Mouse (Mus musculus) embryonic facial prominence, embryonic 14.5 days (tissue): Measurements from ENCODE around the gene Klf9. TPM values are rescaled to one million over a fixed set of nuclear protein-coding genes. Genes with fewer than 3 reads are reported as not detected.
"Not testable (repeated sequence)": the region's sequence is repeated elsewhere in the genome, so short reads cannot be mapped to it uniquely, and the experiment has no call there.

ENCODE experiments used
- ATAC-seq: fragments of 200-750 bp; cut with Nextera tagmentation; 2 replicates; pipeline ENCODE4 v1.8.0; 2017; ENCODE audit warnings: low read depth, moderate number of reproducible peaks, moderate TSS enrichment
- DNase-seq: peaks from one replicate; pipeline ENCODE4 v3.0.0-alpha.2; 2015; ENCODE audit warnings: low spot score
- H3K27ac ChIP-seq: fragments of 300-500 bp; sonication (generic); replicated peaks from 2 replicates; pipeline ENCODE4 v1.5.1; 2014; ENCODE audit warnings: low read depth, mild to moderate bottlenecking, low read length, moderate library complexity
- H3K27me3 ChIP-seq: fragments of 300-500 bp; sonication (generic); replicated peaks from 2 replicates; pipeline ENCODE4 v1.6.1; 2014; ENCODE audit warnings: low read length; ENCODE audit not compliant: control insufficient read depth, insufficient read depth
- H3K36me3 ChIP-seq: fragments of 300-500 bp; sonication (generic); 2 replicates; pipeline ENCODE4 v1.6.1; 2014; ENCODE audit warnings: low read length, mixed read lengths; ENCODE audit not compliant: control insufficient read depth, insufficient read depth
- H3K4me1 ChIP-seq: fragments of 300-500 bp; sonication (generic); 2 replicates; pipeline ENCODE4 v1.6.1; 2014; ENCODE audit warnings: antibody characterized with exemption, low read length; ENCODE audit not compliant: control insufficient read depth, insufficient read depth
- H3K4me2 ChIP-seq: fragments of 300-500 bp; sonication (generic); 2 replicates; pipeline ENCODE4 v1.6.1; 2014; ENCODE audit warnings: low read depth, mild to moderate bottlenecking, low read length, moderate library complexity, mixed read lengths
- H3K4me3 ChIP-seq: fragments of 300-500 bp; sonication (generic); 2 replicates; pipeline ENCODE4 v1.5.1; 2014; ENCODE audit warnings: low read depth, mild to moderate bottlenecking, low read length
- H3K9ac ChIP-seq: fragments of 300-500 bp; sonication (generic); 2 replicates; pipeline ENCODE4 v1.6.1; 2014; ENCODE audit warnings: low read depth, mild to moderate bottlenecking, low read length, moderate library complexity, mixed read lengths
- H3K9me3 ChIP-seq: fragments of 300-500 bp; sonication (generic); 2 replicates; pipeline ENCODE4 v1.6.1; 2016; ENCODE audit warnings: low read length; ENCODE audit not compliant: control insufficient read depth
- WGBS: fragments of 180-500 bp; shearing (Covaris S2); extraction: QIAGEN DNeasy Blood & Tissue Kit; methylation state at CpG from one replicate; pipeline ENCODE4 v1.1.7; 2014; 5-methylcytosine and 5-hydroxymethylcytosine counted together
- polyA plus RNA-seq: library from polyadenylated mRNA; unstranded; fragments of >200 nt; fragmentation: Nextera tagmentation; extraction: Ambion mirVana; gene quantifications from 2 replicates; pipeline ENCODE4 v1.2.1, GENCODE M21; 2014

Gene Klf9
- polyA plus RNA-seq, 1 experiment from 2014 or later, result 4.5 TPM

DNA sequence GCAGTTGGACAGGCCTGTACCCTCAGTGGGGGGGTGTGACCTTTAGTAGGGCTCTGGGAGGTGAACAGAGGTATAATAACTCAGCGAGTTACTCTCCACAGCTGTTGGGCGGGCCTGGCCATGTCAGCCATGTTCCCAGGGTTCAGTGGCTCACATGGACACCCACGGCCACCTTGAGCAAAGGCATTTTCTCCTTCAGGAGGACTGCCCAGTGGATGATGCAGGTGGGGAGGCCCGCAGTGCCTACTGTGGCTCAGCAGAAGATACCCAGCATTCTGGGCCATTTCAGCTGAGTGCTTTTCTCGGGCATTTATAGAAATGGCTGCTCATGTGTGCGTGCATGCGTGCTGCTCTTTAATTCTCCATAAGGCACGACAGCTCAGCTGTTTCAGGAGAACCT, 2.5 kb downstream of the Klf9 start:
- H3K9ac ChIP-seq, result no peak overlapping the region
- H3K4me2 ChIP-seq, result 0 out of 2 replicates have a peak overlapping the region, but pooled peaks have one; percentile 91
- H3K9me3 ChIP-seq, result no peaks in the 10 kb centered on the region
- ATAC-seq (no peak), DNase-seq (no peak)
- H3K27ac ChIP-seq, result no peak overlapping the region
- H3K4me1 ChIP-seq, result peaks cover 7% of the 10 kb centered on the region; the same call in 1 of the 2 replicates
- peaks cover 10% of the 10 kb centered on the region for H3K27me3 ChIP-seq
- no peak overlapping the region for H3K4me3 ChIP-seq
- 77% methylated on average over 8 of the region's 8 CpGs for WGBS
- H3K36me3 ChIP-seq, result no peaks in the 10 kb centered on the region

GRCm38 (mm10) chr19:23144031-23144430, 3.0 kb downstream of the Klf9 start:
- no peak overlapping the region for H3K27ac ChIP-seq
- 0 out of 2 replicates have a peak overlapping the region, but pooled peaks have one; percentile 91 for H3K4me2 ChIP-seq
- DNase-seq (no peak), ATAC-seq (no peak)
- H3K4me1 ChIP-seq, result peaks cover 7% of the 10 kb centered on the region; the same call in 1 of the 2 replicates
- no peak overlapping the region for H3K4me3 ChIP-seq
- no peaks in the 10 kb centered on the region for H3K9me3 ChIP-seq
- 62% methylated on average over 9 of the region's 9 CpGs for WGBS
- H3K9ac ChIP-seq, result no peak overlapping the region
- peaks cover 10% of the 10 kb centered on the region for H3K27me3 ChIP-seq
- no peaks in the 10 kb centered on the region for H3K36me3 ChIP-seq

GRCm38 (mm10) chr19:23145146-23145545, 4.1 kb downstream of the Klf9 start:
- Histone ChIP-seq H3K4me2 (no peak overlapping the region), H3K4me3 (no peak overlapping the region), H3K36me3 (no peaks in the 10 kb centered on the region), H3K27ac (no peak overlapping the region), H3K4me1 (peaks cover 7% of the 10 kb centered on the region; the same call in 1 of the 2 replicates), H3K9me3 (no peaks in the 10 kb centered on the region), H3K9ac (no peak overlapping the region), H3K27me3 (peaks cover 10% of the 10 kb centered on the region)
- 88% methylated on average over 3 of the region's 3 CpGs for WGBS
- DNase-seq, result no peak
- ATAC-seq, result no peak

GRCm38 (mm10) chr19:23145575-23145974, 4.5 kb downstream of the Klf9 start:
- H3K36me3 ChIP-seq, H3K9me3 ChIP-seq, ATAC-seq, H3K4me1 ChIP-seq, H3K4me2 ChIP-seq, H3K4me3 ChIP-seq, DNase-seq, H3K9ac ChIP-seq, H3K27ac ChIP-seq: not testable (repeated sequence)
- WGBS, result 87% methylated on average over 7 of the region's 7 CpGs
- peaks cover 10% of the 10 kb centered on the region for H3K27me3 ChIP-seq

DNA sequence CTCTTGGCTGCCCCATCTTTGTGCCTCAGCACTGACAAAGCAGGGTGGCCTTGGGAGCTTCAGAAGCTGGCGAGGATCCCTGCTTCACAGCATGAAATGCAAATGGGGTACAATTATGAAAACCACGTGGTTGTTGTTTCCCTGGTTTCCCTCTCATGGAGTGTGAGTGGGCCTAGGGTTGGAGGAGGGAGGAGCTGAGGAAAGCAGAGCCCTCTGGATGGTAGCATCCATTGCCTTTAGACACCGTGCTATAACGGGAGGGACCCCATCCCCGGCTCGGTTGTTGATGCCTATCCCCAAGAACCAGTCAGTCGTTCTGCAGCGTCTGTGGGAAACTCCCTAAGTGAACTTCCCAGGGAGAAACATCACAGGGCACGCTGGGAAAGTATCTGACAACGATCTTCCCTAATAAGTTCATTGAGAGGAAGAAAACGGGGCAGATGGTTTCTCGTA, 5.4 kb downstream of the Klf9 start:
- H3K27ac ChIP-seq, result no peak overlapping the region
- H3K27me3 ChIP-seq, result peaks cover 10% of the 10 kb centered on the region
- ATAC-seq (no peak), DNase-seq (no peak)
- no peak overlapping the region for H3K4me3 ChIP-seq
- WGBS, result 54% methylated on average over 12 of the region's 12 CpGs
- H3K4me2 ChIP-seq, result no peak overlapping the region
- peaks cover 9% of the 10 kb centered on the region for H3K4me1 ChIP-seq
- H3K9me3 ChIP-seq, result no peaks in the 10 kb centered on the region
- H3K9ac ChIP-seq, result no peak overlapping the region
- H3K36me3 ChIP-seq, result no peaks in the 10 kb centered on the region

DNA sequence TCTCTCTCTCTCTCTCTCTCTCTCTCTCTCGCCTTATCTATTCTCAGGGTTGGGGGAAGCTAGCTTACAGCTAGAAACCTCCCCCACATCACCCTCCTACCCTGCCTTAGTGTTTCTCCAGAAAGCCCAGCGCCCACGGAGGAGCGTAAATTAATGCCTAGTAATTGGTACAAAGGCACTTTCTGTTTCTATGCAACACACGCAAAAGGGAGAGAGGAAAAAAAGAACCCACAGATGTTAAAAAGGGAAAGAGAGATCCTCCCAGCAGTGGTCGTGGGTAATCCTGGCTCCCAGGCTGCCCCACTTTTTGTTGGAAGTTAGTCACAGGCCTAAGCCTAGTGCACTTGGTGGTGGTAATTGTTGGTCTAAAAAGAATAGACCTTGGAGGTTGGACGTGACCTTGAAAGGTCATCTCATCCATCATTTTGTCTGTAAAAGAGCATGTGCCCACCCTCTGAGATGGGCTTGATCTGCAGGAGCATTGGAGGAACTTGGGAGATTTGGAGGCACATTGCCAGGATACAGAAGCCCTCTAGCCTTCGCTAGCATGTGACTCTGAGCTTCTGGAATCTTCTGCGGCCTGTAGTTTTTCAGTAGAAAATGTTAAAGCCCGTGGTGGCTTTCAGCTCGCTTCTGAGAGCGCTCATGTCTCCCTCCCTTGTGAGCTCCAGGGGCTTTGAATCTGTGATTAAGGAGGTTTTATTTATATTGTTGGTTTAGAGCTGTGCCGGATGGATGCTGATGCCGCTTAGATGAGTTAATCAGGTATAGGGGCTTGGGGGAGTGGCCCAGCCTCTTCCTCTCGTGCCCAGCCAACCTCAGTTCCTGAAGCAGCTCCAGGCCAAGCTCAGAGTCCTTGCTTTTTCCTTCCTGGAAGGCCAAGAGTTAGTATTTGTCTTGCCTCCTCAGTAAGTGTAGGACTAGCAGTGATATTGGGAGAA, 6.3 kb downstream of the Klf9 start:
- no peak overlapping the region for H3K4me3 ChIP-seq
- H3K36me3 ChIP-seq, result no peaks in the 10 kb centered on the region
- no peak overlapping the region for H3K27ac ChIP-seq
- ATAC-seq (no peak), DNase-seq (no peak)
- peaks cover 14% of the 10 kb centered on the region for H3K4me1 ChIP-seq
- no peak overlapping the region for H3K4me2 ChIP-seq
- H3K27me3 ChIP-seq, result peaks cover 10% of the 10 kb centered on the region; the same call in 1 of the 2 replicates
- WGBS, result 74% methylated on average over 15 of the region's 15 CpGs
- H3K9ac ChIP-seq, result no peak overlapping the region
- H3K9me3 ChIP-seq, result no peaks in the 10 kb centered on the region

DNA sequence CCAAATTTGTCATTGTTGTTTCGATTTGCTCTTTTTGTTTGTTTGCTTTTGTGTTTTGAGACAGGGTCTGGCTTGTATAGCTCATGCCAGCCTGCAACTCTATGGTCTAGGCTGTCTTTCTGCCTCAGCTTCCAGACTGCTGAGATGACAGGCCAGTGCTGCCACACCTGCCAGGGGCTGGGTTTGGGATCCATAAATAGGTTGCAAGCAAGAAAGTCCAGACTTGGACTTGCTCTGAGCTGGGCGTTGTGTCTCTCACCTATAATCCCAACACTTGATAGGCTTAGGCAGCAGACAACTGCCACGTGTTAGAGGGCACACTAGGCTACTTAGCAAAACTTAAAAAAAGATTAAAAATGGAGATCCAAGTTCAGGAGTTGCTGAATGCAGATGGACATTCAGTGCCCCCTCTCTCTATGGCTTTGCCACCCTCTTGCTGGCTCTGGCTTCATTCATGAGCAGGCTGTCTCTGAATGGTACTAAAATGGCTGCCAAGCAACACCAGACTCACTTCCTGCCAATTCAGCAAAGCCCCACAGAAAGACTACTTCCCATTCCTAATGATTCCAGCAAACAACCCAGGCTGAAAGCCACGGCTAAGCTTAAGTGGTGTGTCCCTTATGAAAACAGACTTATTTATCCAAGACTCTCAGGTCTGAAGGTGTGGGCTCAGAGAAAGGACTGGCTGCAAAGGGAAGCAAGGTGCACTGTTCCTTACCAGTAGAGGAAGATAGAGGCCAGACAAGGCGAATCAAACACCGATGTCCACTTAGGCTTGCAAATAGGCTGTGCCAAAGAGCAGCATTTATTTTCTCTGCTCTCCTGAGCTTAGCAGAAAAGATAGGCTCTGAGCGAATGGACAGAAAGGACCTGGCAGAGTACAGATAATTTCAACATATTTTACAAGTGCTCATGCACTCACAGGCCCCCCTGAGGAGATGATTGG, 8.7 kb downstream of the Klf9 start:
- H3K4me2 ChIP-seq, result no peak overlapping the region
- H3K27ac ChIP-seq, result no peak overlapping the region
- H3K9me3 ChIP-seq, result no peaks in the 10 kb centered on the region
- DNase-seq, result no peak
- no peaks in the 10 kb centered on the region for H3K27me3 ChIP-seq
- ATAC-seq, result no peak
- H3K36me3 ChIP-seq, result no peaks in the 10 kb centered on the region
- WGBS, result 77% methylated on average over 7 of the region's 7 CpGs
- H3K4me1 ChIP-seq, result peaks cover 7% of the 10 kb centered on the region
- H3K4me3 ChIP-seq, result no peak overlapping the region
- no peak overlapping the region for H3K9ac ChIP-seq

DNA sequence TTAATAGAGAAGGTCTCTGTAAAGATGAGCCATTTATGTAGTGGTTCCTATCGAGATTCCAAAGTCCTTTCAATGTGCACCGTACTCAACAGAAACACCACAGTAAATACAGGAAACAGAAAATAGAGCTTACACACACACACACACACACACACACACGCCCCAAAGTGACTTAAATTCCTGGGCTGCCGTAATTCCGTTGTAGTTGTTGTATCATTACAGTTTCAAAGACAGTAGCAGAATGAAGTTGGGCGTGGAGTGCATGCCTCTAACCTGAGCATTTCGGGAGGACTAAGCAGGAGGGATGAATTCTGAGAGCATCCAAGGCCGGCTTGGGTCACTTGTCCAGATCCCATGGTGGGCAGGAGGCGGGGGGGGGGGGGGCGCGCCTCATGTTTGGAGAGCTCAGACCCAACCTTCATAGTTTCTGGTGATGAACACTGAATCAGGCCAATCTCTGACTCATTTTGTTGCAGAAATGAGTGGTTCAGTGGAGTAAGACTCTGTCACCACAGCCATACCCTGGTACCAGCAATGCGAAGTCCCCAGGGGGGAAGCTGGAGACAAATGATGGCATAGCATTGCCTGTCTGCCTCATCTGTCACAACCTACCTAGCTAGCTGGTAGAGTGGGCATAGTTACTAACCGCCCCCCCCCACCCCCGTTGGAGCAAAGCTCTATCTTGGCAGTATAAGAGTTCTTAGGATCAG, 9.7 kb downstream of the Klf9 start:
- Histone ChIP-seq H3K27ac (no peak overlapping the region), H3K4me1 (peaks cover 7% of the 10 kb centered on the region), H3K4me3 (no peak overlapping the region), H3K36me3 (no peaks in the 10 kb centered on the region), H3K27me3 (no peaks in the 10 kb centered on the region), H3K4me2 (no peak overlapping the region), H3K9ac (no peak overlapping the region), H3K9me3 (no peaks in the 10 kb centered on the region)
- 81% methylated on average over 11 of the region's 14 CpGs for WGBS
- ATAC-seq (no peak), DNase-seq (no peak)
